Mouse (Mus musculus) kidney, postnatal 36 days (tissue): ENCODE data around the gene Scn4a.

ENCODE experiments used
- DNase-seq, 2 experiments: peaks; one replicate each; pipeline ENCODE4 v3.0.0; 2021 to 2022; ENCODE audit warnings: mixed read lengths in 2 of 2

The Scn4a gene

GRCm38 (mm10) chr11:106271131-106271793 is 81.8 kb downstream of the Scn4a start:
- peak in 1 of 2 experiments; percentile 29 for DNase-seq

GRCm38 (mm10) chr11:106269060-106269431 is 84.0 kb downstream of the Scn4a start:
- peak in 1 of 2 experiments; percentile 39 for DNase-seq
